Mouse (Mus musculus): ENCODE results near the gene Zkscan5. TPM values are rescaled to one million over a fixed set of nuclear protein-coding genes. Genes with fewer than 3 reads are reported as not detected.
"Not testable (repeated sequence)": the region's sequence is repeated elsewhere in the genome, so short reads cannot be mapped to it uniquely, and the experiment has no call there.

The Zkscan5 gene
- polyA plus RNA-seq, 1 experiment from 2014 or later = 16.2 TPM

- H3K4me3 ChIP-seq (ENCODE audit: low read length) = no peak overlapping the region
- 79% methylated on average over 12 of the region's 12 CpGs for WGBS
- H3K4me2 ChIP-seq (replicated peaks; ENCODE audit: low read depth, low read length) = no peak overlapping the region
- no peaks in the 10 kb centered on the region for H3K4me1 ChIP-seq (ENCODE audit: insufficient read depth, low read length)
- H3K9me3 ChIP-seq (ENCODE audit: low read length) = no peaks in the 10 kb centered on the region
- no peaks in the 10 kb centered on the region for H3K27me3 ChIP-seq (ENCODE audit: insufficient read depth, low read length)
- ATAC-seq (ENCODE audit: low FRiP score, low TSS enrichment) = peak; percentile 35; the same call in 1 of the 2 replicates
- H3K36me3 ChIP-seq (ENCODE audit: insufficient read depth, low read length) = peaks cover 34% of the 10 kb centered on the region
- H3K27ac ChIP-seq (ENCODE audit: low read length) = no peak overlapping the region
- no peak overlapping the region for H3K9ac ChIP-seq (replicated peaks; ENCODE audit: low read length)
These were observed 19.0 kb downstream of the Zkscan5 start for GRCm38 (mm10) chr5:145223395-145223794.

GRCm38 (mm10) chr5:145226453-145226852 is 22.1 kb downstream of the Zkscan5 start:
- WGBS = 54% methylated on average over 2 of the region's 2 CpGs
- Histone ChIP-seq H3K4me1 (ENCODE audit: insufficient read depth, low read length) (peaks cover 7% of the 10 kb centered on the region; the same call in 1 of the 2 replicates), H3K27me3 (ENCODE audit: insufficient read depth, low read length) (no peaks in the 10 kb centered on the region), H3K4me2 (replicated peaks; ENCODE audit: low read depth, low read length) (no peak overlapping the region), H3K9me3 (ENCODE audit: low read length) (no peaks in the 10 kb centered on the region), H3K4me3 (ENCODE audit: low read length) (no peak overlapping the region), H3K27ac (ENCODE audit: low read length) (no peak overlapping the region), H3K36me3 (ENCODE audit: insufficient read depth, low read length) (peaks cover 6% of the 10 kb centered on the region; the same call in 1 of the 2 replicates), H3K9ac (replicated peaks; ENCODE audit: low read length) (no peak overlapping the region)
- no peak for ATAC-seq (ENCODE audit: low FRiP score, low TSS enrichment)

- H3K4me3 ChIP-seq (ENCODE audit: low read length); H3K36me3 ChIP-seq (ENCODE audit: insufficient read depth, low read length); H3K4me2 ChIP-seq (replicated peaks; ENCODE audit: low read depth, low read length); ATAC-seq (ENCODE audit: low FRiP score, low TSS enrichment); H3K27ac ChIP-seq (ENCODE audit: low read length); H3K9ac ChIP-seq (replicated peaks; ENCODE audit: low read length); H3K9me3 ChIP-seq (ENCODE audit: low read length); H3K27me3 ChIP-seq (ENCODE audit: insufficient read depth, low read length): not testable (repeated sequence)
- H3K4me1 ChIP-seq (ENCODE audit: insufficient read depth, low read length) = peaks cover 14% of the 10 kb centered on the region
- WGBS = 89% methylated on average over 6 of the region's 6 CpGs
These were observed 24.9 kb downstream of the Zkscan5 start for GRCm38 (mm10) chr5:145229283-145229682.

GRCm38 (mm10) chr5:145230641-145231040 is 26.3 kb downstream of the Zkscan5 start:
- no peak for ATAC-seq (ENCODE audit: low FRiP score, low TSS enrichment)
- 85% methylated on average over 4 of the region's 4 CpGs for WGBS
- Histone ChIP-seq H3K4me3 (ENCODE audit: low read length) (no peak overlapping the region; the same call in 1 of the 2 replicates), H3K9ac (replicated peaks; ENCODE audit: low read length) (peak overlapping the region; percentile 87; the same call in 1 of the 2 replicates), H3K4me2 (replicated peaks; ENCODE audit: low read depth, low read length) (peak overlapping the region; percentile 70), H3K9me3 (ENCODE audit: low read length) (no peaks in the 10 kb centered on the region), H3K36me3 (ENCODE audit: insufficient read depth, low read length) (peaks cover 17% of the 10 kb centered on the region), H3K27me3 (ENCODE audit: insufficient read depth, low read length) (no peaks in the 10 kb centered on the region), H3K27ac (ENCODE audit: low read length) (peak overlapping the region; percentile 64; the same call in 1 of the 2 replicates), H3K4me1 (ENCODE audit: insufficient read depth, low read length) (peaks cover 14% of the 10 kb centered on the region)

- WGBS = 0% methylated on average over 42 of the region's 42 CpGs
- H3K27me3 ChIP-seq (ENCODE audit: insufficient read depth, low read length) = no peaks in the 10 kb centered on the region
- peaks cover 20% of the 10 kb centered on the region for H3K36me3 ChIP-seq (ENCODE audit: insufficient read depth, low read length)
These were observed 27.1 kb downstream of the Zkscan5 start, which contains the start of gene Zfp655 for GRCm38 (mm10) chr5:145231367-145231871. Gene Zfp655, plus strand, starts transcription at chr5:145231715.

GRCm38 (mm10) chr5:145231893-145232411 is 27.6 kb downstream of the Zkscan5 start:
- H3K9me3 ChIP-seq (ENCODE audit: low read length) = no peaks in the 10 kb centered on the region
- peak overlapping the region; percentile 87 for H3K9ac ChIP-seq (replicated peaks; ENCODE audit: low read length)
- peaks cover 14% of the 10 kb centered on the region for H3K4me1 ChIP-seq (ENCODE audit: insufficient read depth, low read length)
- peaks cover 22% of the 10 kb centered on the region for H3K36me3 ChIP-seq (ENCODE audit: insufficient read depth, low read length)
- H3K4me3 ChIP-seq (ENCODE audit: low read length) = peak overlapping the region; percentile 66
- peak; percentile 72 for ATAC-seq (ENCODE audit: low FRiP score, low TSS enrichment)
- H3K27me3 ChIP-seq (ENCODE audit: insufficient read depth, low read length) = no peaks in the 10 kb centered on the region
- under 1% methylated on average over 37 of the region's 49 CpGs for WGBS
- H3K27ac ChIP-seq (ENCODE audit: low read length) = peak overlapping the region; percentile 64
- H3K4me2 ChIP-seq (replicated peaks; ENCODE audit: low read depth, low read length) = peak overlapping the region; percentile 70

More at GRCm38 (mm10) chr5:145231367-145231871, 27.1 kb downstream of the Zkscan5 start, which contains the start of gene Zfp655:
- Histone ChIP-seq H3K4me1 (ENCODE audit: insufficient read depth, low read length) (peaks cover 14% of the 10 kb centered on the region), H3K4me3 (ENCODE audit: low read length) (peak within 1 kb of the TSS; percentile 66), H3K4me2 (replicated peaks; ENCODE audit: low read depth, low read length) (peak within 1 kb of the TSS; percentile 70), H3K9me3 (ENCODE audit: low read length) (no peaks in the 10 kb centered on the region), H3K9ac (replicated peaks; ENCODE audit: low read length) (peak within 1 kb of the TSS; percentile 87), H3K27ac (ENCODE audit: low read length) (peak within 1 kb of the TSS; percentile 64)
- ATAC-seq (ENCODE audit: low FRiP score, low TSS enrichment) = peak; percentile 97

GRCm38 (mm10) chr5:145234636-145235035 is 30.3 kb downstream of the Zkscan5 start:
- Histone ChIP-seq H3K4me1 (ENCODE audit: insufficient read depth, low read length) (peaks cover 14% of the 10 kb centered on the region), H3K9ac (replicated peaks; ENCODE audit: low read length) (no peak overlapping the region), H3K9me3 (ENCODE audit: low read length) (no peaks in the 10 kb centered on the region), H3K36me3 (ENCODE audit: insufficient read depth, low read length) (peaks cover 37% of the 10 kb centered on the region), H3K4me3 (ENCODE audit: low read length) (no peak overlapping the region), H3K27me3 (ENCODE audit: insufficient read depth, low read length) (no peaks in the 10 kb centered on the region), H3K4me2 (replicated peaks; ENCODE audit: low read depth, low read length) (no peak overlapping the region), H3K27ac (ENCODE audit: low read length) (no peak overlapping the region)
- ATAC-seq (ENCODE audit: low FRiP score, low TSS enrichment) = no peak

- no peak for ATAC-seq (ENCODE audit: low FRiP score, low TSS enrichment)
- Histone ChIP-seq H3K27me3 (ENCODE audit: insufficient read depth, low read length) (no peaks in the 10 kb centered on the region), H3K27ac (ENCODE audit: low read length) (no peak overlapping the region), H3K9me3 (ENCODE audit: low read length) (no peaks in the 10 kb centered on the region), H3K4me3 (ENCODE audit: low read length) (no peak overlapping the region), H3K9ac (replicated peaks; ENCODE audit: low read length) (no peak overlapping the region), H3K4me1 (ENCODE audit: insufficient read depth, low read length) (no peaks in the 10 kb centered on the region), H3K4me2 (replicated peaks; ENCODE audit: low read depth, low read length) (no peak overlapping the region), H3K36me3 (ENCODE audit: insufficient read depth, low read length) (peaks cover 53% of the 10 kb centered on the region)
- WGBS = 91% methylated on average over 3 of the region's 3 CpGs
These were observed 45.2 kb downstream of the Zkscan5 start for GRCm38 (mm10) chr5:145249520-145249919.

Data from kidney, embryonic 16.5 days (tissue).